Mouse (Mus musculus) erythroblast, embryonic 14.5 days (primary cell): ENCODE data around the gene Zfhx3. TPM values are rescaled to one million over a fixed set of nuclear protein-coding genes. Genes with fewer than 3 reads are reported as not detected.

ENCODE experiments used
- H3K27me3 ChIP-seq: 2 replicates; pipeline ENCODE4 v1.6.1; 2012; ENCODE audit warnings: inconsistent platforms; ENCODE audit not compliant: control insufficient read depth
- H3K36me3 ChIP-seq: 2 replicates; pipeline ENCODE4 v1.6.1; 2012; ENCODE audit warnings: mild to moderate bottlenecking, inconsistent platforms; ENCODE audit not compliant: control insufficient read depth
- H3K4me1 ChIP-seq: 2 replicates; pipeline ENCODE4 v1.6.1; 2012; ENCODE audit warnings: inconsistent platforms; ENCODE audit not compliant: control insufficient read depth
- H3K4me3 ChIP-seq: replicated peaks from 2 replicates; pipeline ENCODE3; 2012; ENCODE audit warnings: moderate library complexity, mild to moderate bottlenecking, inconsistent platforms
- H3K9me3 ChIP-seq: 2 replicates; pipeline ENCODE4 v1.6.1; 2012; ENCODE audit warnings: low read length, inconsistent platforms, mixed read lengths; ENCODE audit not compliant: control insufficient read depth
- GATA1 ChIP-seq: IDR thresholded peaks from 2 replicates; pipeline ENCODE4 v1.6.1; 2012; ENCODE audit warnings: low read length, inconsistent platforms, mixed read lengths
- TAL1 ChIP-seq: IDR thresholded peaks from 3 replicates; pipeline ENCODE4 v1.6.1; 2012; ENCODE audit warnings: low read length, inconsistent platforms, mixed read lengths
- polyA plus RNA-seq: library from polyadenylated mRNA; stranded (reverse); fragments of >175 nt; gene quantifications from 2 replicates; pipeline ENCODE4 v1.2.3, GENCODE M21; 2012

Zfhx3 gene
- polyA plus RNA-seq, 1 experiment, result 0.03 TPM

DNA sequence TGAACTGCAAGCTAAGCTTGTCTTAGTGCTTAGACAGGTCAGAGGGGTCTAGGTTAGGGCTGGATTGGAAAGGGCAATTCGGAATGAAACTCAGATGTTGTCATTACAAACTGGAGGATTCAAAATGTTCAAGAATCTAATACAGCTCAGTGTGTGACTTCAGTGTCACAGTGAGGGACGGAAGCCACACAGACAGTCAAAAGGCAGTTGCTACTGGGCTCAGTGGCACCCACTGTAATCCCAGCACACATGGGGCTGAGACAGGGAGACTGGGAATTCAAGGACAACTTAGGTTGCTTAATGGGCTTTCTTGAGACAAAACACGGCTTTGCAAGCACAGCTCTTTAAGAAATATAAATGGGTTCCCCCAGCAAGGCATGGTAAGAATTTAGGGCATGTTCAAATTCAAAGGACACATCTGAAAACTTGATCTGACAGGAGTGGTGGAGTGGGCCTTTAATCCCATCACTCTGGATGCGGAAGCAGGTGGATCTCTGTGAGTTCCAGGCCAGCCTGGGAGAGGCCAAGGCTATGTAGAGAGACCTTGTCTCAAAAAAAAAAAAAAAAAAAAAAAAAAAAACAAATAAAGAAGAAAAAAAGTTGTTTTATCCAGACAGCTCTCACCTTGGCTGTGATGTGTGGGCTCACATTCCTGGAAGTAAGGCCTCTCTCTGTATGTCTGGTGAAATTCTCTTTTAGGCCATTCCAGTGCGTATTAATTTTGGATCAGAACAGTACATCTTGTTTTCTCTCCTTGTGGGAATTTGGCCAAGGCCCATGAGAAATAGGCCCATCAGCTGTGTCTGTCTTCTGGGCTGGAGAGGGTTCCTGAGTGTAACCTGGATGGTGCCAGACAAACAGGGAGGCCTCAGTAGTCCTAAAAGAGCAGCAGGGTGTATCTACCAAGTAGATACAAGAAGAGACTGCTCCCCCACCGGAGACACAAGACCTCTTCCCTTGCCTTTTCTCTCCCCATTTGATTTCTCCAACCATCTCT is 750.5 kb downstream of the Zfhx3 start:
- Histone ChIP-seq H3K4me3 (no peak overlapping the region), H3K36me3 (no peaks in the 10 kb centered on the region), H3K4me1 (no peaks in the 10 kb centered on the region), H3K9me3 (no peaks in the 10 kb centered on the region), H3K27me3 (peaks cover 42% of the 10 kb centered on the region)
- TF ChIP-seq TAL1 (no peak), GATA1 (no peak)

DNA sequence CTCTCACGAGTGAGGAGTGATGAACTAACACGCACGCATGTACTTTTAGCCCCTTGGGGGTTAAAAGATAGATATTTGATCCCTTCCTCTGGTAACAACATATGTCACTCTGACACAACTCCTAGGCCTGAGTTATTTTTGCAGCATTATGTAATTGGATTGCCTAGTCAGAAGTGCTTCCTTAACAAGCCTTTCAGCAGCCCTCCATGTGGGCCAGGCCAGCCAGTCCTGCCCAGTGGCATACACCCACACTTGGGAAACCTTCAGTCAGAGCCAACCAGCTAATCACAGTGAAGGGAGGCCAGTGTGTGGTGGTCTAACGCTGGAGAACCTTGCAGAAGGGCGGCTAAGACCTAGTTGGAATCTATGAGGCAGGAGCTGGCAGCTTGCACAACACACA is 751.4 kb downstream of the Zfhx3 start:
- TF ChIP-seq TAL1 (no peak), GATA1 (no peak)
- Histone ChIP-seq H3K36me3 (no peaks in the 10 kb centered on the region), H3K4me1 (no peaks in the 10 kb centered on the region), H3K4me3 (no peak overlapping the region), H3K27me3 (peaks cover 50% of the 10 kb centered on the region), H3K9me3 (no peaks in the 10 kb centered on the region)

DNA sequence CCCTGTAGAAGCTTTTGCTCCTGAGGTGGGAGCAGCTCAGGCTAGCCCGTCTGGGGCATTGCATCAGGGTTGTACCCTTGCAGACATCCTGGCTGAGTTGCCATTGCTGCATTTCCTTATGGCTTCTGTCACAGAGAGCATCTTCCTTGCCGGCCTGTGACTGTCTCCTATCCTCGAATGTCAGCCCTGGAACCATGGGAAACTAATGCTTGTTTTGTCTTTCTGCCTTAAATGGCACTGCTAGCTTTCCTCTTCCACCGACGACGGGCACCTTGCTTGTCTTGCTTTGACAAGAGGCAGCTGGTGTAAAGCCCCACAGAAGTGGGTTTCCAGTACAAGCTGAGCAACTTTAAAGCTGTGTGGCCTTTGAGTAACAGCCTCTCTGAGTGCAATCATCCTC is 752.1 kb downstream of the Zfhx3 start:
- Histone ChIP-seq H3K27me3 (peaks cover 56% of the 10 kb centered on the region), H3K4me1 (no peaks in the 10 kb centered on the region), H3K9me3 (no peaks in the 10 kb centered on the region)

DNA sequence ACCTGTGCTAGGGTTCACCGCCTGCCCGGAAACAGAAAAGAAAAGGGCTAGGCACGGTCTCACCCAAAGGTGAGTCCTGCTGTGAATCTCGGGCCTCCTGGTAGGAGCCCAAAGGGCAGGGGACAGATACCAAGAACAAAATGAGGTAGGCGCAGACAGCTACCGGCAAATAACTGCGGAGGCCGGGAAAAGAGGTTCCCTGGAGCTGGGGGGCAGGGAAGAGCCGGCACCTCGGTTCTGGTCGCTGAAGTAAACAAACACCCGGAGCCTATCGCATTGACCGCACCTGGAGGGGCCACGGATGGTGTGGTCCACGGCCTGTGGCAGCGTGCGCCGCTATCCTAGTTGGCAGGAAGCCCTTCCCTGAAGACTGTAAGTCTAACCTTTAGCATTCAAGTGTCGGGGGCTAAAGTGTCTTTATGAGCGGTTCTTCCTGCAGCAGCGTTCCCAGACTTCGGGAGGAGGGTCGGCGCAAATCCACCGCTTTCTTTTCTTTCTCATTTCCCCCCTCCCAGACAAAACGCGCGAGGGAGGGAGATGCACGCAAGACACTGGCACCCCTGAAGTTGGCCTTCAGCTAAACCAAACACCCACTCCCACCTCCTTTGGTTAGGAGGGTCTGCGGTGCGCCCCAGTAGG is 752.9 kb downstream of the Zfhx3 start:
- Histone ChIP-seq H3K4me3 (no peak overlapping the region), H3K27me3 (peaks cover 65% of the 10 kb centered on the region), H3K9me3 (no peaks in the 10 kb centered on the region), H3K4me1 (no peaks in the 10 kb centered on the region), H3K36me3 (no peaks in the 10 kb centered on the region)
- TF ChIP-seq GATA1, result no peak
- no peak for TF ChIP-seq TAL1

More for the DNA sequence above, 752.1 kb downstream of the Zfhx3 start:
- H3K4me3 ChIP-seq, result no peak overlapping the region
- no peaks in the 10 kb centered on the region for H3K36me3 ChIP-seq
- no peak for TF ChIP-seq GATA1
- TF ChIP-seq TAL1, result no peak

DNA sequence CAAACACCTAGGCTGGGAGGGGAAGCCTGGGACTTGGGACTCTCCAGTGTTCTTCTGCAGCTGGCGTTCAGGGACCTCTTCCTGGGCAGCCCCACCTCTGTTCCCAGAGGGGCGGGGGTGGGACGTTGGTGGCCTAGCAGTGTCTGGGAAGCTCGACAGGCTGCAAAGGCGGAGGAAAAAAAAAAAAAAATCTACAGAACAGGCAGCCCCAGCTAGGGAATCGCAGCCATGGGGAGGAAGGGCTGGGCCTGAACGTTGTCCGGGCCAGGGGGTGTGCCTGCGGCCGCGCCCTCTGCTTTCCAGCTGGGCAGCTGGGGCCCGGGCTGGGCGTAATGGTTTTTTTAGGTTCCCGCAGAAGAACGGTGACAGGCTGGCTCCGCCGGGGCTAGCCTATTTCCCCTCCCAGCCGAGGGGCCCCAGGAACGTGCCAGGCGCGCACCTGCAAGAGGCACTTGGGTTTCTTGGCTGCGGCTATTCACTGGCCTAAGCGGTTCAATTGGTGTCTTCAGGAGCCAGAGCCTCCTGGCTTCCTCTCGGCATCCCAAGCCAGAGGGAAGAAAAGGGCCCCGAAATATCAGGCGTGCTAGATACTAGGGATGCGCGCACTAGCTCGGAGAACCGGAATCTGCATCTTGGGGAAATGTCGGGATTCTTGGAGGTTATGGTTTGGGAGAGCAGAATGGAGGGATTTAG is 753.6 kb downstream of the Zfhx3 start:
- Histone ChIP-seq H3K4me1 (no peaks in the 10 kb centered on the region), H3K4me3 (no peak overlapping the region), H3K36me3 (no peaks in the 10 kb centered on the region), H3K9me3 (no peaks in the 10 kb centered on the region), H3K27me3 (peaks cover 72% of the 10 kb centered on the region)
- TF ChIP-seq TAL1 (no peak), GATA1 (no peak)

DNA sequence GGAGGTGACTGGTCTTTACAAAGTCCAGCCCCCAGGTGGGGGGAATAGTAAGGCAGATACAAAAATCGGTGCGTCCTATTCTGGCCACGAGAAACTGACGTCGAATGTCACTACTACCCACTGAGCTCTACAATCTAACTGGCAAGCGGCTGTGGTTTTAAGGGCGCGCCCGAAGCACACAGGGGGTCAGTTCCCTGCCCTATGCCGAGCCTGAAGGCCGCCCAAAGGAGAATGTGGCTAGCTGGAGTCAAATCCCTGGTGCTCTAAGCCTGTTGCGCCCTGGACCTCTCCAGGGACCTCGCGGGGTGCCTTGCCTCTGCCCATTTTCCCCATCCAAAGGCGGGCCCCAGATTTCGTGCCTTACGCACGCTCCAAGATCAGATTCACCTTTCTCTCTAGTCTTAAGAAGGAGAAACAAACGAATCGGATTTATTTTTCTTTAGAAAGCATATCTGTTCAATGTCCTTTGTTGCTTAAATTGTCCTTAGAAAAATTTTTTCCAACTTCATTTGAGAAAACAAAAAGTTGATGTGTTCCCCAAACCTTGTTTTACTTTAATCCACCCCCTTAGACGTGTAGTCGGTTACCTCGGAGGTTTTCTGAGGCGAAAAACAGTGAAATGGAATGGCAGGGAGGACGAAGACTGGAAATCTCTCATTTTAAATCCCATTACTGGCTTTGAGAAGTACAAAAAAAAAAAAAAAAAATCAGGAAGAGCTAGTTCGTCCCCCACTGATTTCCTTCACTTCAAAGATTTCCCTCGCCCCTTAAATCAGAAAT is 754.4 kb downstream of the Zfhx3 start:
- H3K9me3 ChIP-seq, result no peaks in the 10 kb centered on the region
- no peaks in the 10 kb centered on the region for H3K4me1 ChIP-seq
- TF ChIP-seq TAL1, result no peak
- TF ChIP-seq GATA1, result no peak
- no peak overlapping the region for H3K4me3 ChIP-seq
- H3K27me3 ChIP-seq, result peaks cover 79% of the 10 kb centered on the region
- no peaks in the 10 kb centered on the region for H3K36me3 ChIP-seq

DNA sequence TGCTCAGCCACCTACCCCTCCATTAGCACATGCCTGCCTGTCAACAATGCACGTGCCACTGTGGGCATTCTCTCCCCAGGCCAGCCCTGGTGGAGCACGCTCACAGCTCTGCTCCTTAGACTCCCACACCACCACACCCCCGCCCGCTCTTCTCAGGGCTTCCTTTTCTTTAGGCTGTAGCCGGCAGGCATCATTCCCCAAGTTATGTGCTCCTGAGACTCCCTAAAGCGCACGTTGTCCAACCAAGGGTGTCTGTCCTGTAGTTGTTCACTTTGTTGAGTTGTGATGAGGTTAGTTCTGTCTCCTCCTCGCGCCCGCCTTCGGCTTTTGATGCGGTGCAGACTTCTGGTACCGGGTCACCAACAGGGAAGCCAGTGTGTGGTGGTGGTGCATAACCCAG is 755.1 kb downstream of the Zfhx3 start:
- H3K4me3 ChIP-seq, result no peak overlapping the region

DNA sequence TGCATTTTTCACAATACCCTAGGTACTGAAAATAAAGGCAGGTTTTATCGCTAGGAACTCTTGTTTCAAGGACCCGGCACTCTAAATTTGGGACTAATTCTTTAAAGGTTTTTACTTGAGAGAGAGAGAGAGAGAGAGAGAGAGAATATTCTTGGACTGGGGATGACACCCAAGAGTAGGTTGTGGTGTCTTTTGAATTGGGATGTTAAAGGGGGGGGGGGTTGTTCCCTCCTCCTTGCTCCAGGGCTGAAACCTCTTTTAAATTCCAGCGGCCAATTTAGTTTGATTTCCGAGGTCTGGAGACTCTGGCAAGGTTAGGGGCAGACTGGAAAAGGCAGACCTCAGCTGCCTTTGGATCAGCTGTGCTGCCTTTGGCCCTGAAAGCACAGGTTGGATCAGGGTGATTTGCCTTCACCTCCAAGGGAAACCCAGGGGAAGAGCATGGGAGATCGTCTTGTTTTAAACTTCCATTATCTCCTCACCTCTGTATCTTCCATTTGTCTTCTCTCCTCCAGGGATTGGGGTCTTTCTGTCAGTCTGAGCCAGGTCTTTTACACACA is 755.7 kb downstream of the Zfhx3 start:
- no peaks in the 10 kb centered on the region for H3K4me1 ChIP-seq
- no peak for TF ChIP-seq GATA1
- no peak for TF ChIP-seq TAL1
- peaks cover 93% of the 10 kb centered on the region for H3K27me3 ChIP-seq
- no peak overlapping the region for H3K4me3 ChIP-seq
- H3K9me3 ChIP-seq, result no peaks in the 10 kb centered on the region
- no peaks in the 10 kb centered on the region for H3K36me3 ChIP-seq

More for the DNA sequence above, 755.1 kb downstream of the Zfhx3 start:
- Histone ChIP-seq H3K36me3 (no peaks in the 10 kb centered on the region), H3K9me3 (no peaks in the 10 kb centered on the region), H3K4me1 (no peaks in the 10 kb centered on the region), H3K27me3 (peaks cover 87% of the 10 kb centered on the region)
- TF ChIP-seq TAL1, result no peak
- TF ChIP-seq GATA1, result no peak

DNA sequence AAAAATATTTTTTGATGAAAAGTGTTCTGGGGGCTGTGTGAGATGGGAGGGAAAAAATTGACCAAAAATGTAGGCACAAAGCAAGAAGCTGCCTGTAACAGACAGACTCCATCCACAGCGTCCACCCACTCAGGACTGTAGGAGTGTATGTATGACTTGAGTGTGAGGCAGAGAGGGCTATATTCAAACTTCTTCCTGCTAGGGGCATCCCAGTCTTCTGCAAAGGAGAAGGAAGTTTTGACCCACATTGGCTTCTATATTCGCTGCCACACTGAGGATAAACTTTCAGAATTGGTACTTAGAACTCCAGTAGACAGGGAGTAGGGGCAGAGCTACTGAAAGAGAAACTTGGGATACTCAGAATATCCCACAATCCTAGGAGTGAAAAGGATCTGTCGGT is 756.6 kb downstream of the Zfhx3 start:
- Histone ChIP-seq H3K4me3 (no peak overlapping the region), H3K27me3 (peaks cover 99% of the 10 kb centered on the region), H3K36me3 (no peaks in the 10 kb centered on the region), H3K9me3 (no peaks in the 10 kb centered on the region), H3K4me1 (no peaks in the 10 kb centered on the region)
- no peak for TF ChIP-seq GATA1
- TF ChIP-seq TAL1, result no peak
